Mouse (Mus musculus) mesoderm, embryonic 11.5 days (tissue): Measurements from ENCODE around the gene Pkdrej.
"Not testable (repeated sequence)": the region's sequence is repeated elsewhere in the genome, so short reads cannot be mapped to it uniquely, and the experiment has no call there.

Experiments used
- DNase-seq: peaks from one replicate; pipeline ENCODE4 v3.0.0-alpha.2; 2012; ENCODE audit warnings: low read depth, low spot score

Pkdrej gene

DNA sequence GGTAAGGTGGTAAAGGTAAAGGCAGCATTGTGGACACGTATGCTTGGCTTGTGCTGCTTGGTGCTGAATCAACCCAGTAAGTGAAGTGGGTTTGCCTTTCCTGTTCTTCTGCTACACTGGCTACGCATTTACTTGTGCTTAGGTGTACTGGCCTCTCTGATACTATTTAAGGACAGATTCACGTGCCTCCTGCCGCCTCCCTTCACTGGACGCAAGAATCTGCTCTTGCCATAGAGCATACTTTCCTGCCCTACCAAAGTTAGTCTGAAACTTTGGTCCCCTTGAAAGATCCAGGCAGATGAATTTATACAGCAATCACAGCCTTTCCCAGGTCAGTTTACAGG lies 11.1 kb downstream of the Pkdrej start:
- DNase-seq, result no peak

DNA sequence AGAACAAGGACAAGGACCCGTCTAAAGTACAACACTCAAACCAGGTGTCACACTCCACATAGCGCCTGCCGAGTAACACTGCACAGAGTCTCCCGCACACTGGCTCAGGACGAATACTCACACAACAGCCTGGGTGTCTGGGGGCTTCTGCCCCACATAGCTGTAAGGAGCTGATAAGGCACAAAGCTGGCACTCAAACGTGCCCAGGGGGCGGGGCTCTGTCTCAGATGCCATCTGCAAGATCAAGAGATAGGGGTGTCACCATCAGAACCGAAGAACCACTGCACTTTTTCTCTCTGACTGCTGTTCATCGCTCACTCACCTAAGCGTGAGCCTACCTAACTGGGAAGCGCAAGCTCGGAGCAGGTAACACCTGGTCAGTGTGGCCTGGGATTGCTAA lies 12.4 kb downstream of the Pkdrej start:
- no peak for DNase-seq

- no peak for DNase-seq
Observed at GRCm38 (mm10) chr15:85808434-85808833, 13.1 kb downstream of the Pkdrej start.

DNA sequence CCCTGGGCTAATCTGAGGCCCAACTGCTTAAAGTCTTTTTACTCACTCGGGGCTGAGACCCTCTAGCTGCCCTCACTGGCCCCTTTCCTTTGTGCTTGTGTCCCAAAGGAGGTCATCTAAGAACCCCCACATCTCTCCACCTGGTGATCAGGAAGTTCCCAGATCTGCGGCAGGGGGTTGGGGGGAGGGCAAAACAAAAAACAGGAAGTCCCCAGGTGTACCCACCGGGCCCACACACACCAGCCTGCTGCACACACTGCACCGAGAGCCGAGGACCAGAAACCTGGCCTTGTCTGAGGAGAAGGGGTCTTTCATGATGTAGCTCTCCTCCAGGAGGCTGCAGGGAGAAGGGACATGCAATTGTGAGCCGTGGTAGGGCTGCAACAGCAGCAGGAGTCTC lies 13.5 kb downstream of the Pkdrej start:
- no peak for DNase-seq

- no peak for DNase-seq
Observed at GRCm38 (mm10) chr15:85807404-85807803, 14.1 kb downstream of the Pkdrej start.

DNA sequence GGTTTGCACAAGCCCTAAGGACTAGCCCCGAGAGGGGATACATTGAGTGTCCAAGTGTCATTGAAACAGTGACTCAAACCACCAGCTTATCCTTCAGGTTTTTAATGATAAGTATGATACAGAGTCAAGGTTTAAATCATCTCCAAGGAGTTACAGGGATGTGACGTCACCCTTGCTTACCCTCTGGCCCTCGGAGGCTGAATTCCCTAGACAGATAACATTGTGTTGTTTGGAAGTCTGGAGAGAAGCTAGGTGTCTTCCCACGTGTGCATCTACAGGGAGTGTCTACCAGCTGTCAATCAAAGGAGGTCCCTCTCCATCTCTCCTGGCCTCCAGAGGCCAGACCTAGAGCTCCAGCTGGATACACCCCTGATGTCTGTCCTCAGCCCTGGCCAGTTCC lies 14.6 kb downstream of the Pkdrej start:
- DNase-seq, result no peak

DNA sequence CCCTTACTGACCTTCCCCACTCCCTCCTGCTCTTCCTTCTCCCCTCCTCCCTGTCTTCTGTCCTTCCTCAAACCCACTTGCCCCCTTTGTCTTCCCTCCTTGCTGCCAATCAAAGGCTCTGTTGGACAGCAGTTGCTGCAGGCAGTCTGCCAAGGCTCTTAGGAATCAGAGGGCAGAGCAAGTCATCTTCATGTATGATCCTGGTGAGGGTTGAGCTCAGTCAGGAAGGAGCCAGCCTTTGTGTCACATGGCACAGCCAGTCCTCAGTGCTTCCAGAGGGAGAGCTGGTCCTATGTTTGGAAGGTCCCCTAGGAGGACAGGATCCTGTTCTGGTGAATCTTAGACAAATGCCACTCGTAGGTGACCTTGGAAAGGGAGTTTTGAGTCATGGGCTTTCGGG lies 18.6 kb downstream of the Pkdrej start:
- DNase-seq, result no peak

DNA sequence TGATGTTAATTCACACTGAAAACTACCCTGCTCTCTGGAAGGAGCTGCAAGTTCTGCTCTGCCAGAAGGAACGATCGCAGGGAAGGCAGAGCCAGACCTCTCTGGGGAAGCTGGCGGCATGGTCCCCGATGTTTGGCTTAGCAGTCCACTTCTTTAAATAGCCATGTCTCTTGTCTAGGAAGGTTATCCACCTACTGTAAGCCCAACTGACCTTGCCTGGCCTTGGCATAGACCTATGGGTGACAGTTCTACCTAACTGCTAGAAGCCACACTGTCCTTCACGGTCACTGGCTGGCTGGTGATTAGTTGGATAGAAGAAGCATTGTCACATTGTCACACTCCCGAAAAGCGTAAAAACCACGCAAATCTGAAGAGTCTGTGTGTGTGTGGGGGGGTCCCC lies 22.9 kb downstream of the Pkdrej start:
- no peak for DNase-seq

GRCm38 (mm10) chr15:85795516-85795915 lies 26.0 kb downstream of the Pkdrej start:
- DNase-seq, result no peak

DNA sequence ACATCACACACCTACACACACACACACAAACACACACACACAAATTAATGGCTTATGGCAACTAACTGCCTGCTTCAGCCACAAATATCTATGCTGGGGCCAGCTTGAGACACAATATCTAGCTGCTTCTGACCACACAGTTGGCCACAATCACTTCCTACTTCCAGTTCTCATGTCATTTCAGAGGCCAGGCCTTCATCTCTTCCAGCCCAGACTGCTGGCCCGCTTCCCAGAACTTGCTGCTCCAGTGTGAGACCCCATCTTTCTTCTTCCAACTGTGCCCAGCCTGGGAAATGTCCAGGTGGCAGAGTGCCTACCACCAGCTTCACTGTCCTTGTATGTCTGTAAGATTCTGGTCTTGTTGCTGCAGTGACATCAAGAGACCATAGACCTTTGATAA lies 28.7 kb downstream of the Pkdrej start:
- no peak for DNase-seq

- DNase-seq, result no peak
Observed at GRCm38 (mm10) chr15:85791449-85791848, 30.1 kb downstream of the Pkdrej start.

DNA sequence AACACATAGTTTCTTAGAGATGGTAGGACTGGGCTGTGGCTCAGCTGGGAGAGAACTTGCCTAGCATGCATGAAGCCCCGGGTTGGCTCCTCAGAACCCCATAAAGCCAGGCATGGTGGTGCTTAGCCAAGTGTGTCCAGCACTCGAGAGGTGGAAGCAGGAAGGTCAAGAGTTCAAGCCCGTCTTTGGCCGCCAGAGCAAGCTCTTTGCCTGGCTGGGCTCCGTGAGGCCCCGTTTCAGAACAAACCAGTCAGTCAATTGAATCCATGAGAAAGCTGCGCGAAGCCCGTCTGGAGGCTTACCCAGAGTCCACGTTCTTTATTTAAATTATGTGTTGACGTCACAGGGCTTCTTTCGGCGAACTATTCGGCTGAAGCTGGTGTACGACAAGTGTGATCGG lies 32.9 kb downstream of the Pkdrej start:
- DNase-seq, result no peak

DNA sequence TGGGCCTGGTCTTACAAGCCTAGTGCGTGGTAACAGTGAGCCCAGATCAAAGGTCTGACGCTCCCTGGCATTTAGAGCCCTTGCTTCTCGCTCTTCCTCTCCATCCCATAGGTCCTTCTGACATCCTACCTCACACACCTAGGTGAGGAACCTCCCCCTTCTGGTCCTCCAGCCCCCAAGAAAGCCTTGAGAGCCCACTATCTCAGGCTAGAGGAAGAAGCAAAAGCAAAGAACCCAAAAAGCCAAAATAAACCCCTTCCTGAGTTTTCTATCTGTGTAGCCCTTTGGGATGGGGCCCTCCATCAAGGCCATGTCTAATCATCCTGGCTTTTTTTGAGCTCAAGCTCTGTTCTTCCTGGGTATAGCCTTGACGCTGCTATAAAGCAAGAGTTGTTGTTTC lies 33.5 kb downstream of the Pkdrej start:
- no peak for DNase-seq

- no peak for DNase-seq
Observed at GRCm38 (mm10) chr15:85787482-85787881, 34.1 kb downstream of the Pkdrej start.

GRCm38 (mm10) chr15:85786711-85787110 lies 34.8 kb downstream of the Pkdrej start:
- DNase-seq, result no peak

DNA sequence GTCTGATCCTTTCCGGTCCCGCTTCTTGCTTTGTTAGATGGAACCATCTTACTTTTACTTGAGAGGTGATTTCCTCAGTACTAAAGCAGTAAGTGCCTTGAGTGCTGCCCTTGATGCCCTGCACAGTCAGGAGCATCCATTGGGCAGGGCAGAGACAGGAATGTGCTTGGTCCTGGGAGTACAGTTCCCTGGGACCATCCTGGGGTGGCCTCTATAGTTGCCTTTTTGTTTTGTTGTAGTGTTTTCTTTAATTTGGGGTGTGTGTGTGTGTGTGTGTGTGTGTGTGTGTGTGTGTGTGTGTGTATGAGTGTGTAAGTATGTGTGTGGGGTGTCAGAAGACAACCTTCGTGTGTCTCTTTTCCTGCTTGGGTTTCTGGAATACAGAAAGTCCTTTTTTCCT lies 37.2 kb downstream of the Pkdrej start:
- DNase-seq, result no peak

DNA sequence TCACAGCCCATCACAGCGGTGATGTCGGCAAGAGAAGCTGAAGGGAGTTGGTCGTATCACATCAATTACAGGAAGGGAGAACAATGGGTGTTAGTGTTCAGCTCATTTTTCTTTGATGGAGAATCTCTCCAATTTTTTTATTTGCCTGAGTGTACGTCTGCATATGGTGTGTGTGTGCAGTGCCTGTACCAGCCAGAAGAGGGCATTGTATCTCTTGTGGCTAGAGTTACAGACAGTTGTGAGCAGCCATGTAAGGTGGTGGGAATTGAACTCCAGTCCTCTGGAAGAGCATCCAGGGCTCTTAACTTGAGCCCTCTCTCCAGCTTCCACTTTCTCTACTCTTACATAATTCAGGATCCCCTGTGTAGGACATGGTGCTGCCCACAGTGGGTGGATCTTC lies 38.4 kb downstream of the Pkdrej start:
- no peak for DNase-seq

DNA sequence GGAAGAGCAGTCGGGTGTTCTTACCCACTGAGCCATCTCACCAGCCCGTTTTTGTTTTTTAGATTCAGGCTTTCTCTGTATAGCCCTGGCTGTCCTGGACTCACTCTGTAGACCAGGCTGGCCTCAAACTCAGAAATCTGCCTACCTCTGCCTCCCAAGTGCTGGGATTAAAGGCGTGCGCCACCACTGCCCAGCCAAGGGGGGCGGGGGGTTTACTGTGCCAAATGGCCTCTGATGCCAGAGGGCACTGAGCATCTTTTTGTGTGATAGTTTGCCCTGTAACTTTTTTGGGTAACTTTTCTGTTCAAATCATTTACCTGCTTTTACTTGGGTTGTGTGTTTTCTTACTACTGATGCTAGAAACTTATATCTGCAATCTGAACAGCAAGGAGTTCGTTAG lies 42.6 kb downstream of the Pkdrej start:
- not testable (repeated sequence) for DNase-seq

DNA sequence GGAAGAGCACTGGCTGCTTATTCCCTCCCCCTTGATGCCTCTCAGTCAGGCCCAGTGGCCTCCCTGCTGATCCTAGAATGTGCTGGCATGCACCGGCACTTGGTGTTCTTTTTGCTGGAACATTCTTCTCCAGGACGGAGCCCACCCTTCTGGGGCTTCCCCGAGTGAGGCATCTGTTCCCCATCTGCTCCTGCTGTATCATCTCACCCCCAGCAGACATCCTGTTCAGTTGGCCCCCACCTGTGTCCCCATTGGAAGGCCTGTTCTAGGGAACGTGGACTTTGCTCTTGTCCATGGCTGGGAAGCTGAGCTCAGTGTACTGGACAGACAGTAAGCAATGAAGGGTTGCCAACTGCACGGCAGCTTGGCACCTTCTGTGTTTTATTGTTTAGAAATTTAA lies 44.8 kb downstream of the Pkdrej start:
- no peak for DNase-seq

DNA sequence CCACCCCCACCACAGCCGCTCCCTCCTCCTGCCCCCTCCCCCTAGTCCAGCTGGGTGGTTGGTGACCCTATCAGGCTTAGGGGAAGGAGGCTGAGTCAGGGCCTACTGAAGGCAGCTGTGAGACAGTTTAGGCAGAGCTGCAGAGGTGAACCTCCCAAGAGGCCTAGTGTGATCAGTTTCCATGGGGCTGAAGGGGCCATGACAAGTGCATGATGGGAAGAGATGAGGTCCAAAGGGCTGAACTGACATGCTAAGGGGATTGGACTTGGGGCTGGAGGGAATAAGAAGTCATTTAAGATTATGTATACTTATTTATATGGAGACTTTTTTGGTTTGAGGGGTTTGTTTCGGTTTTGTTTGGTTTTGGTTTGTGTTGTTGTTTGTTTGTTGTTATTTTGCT lies 45.3 kb downstream of the Pkdrej start:
- DNase-seq, result no peak

GRCm38 (mm10) chr15:85775001-85775400 lies 46.5 kb downstream of the Pkdrej start:
- DNase-seq, result no peak

DNA sequence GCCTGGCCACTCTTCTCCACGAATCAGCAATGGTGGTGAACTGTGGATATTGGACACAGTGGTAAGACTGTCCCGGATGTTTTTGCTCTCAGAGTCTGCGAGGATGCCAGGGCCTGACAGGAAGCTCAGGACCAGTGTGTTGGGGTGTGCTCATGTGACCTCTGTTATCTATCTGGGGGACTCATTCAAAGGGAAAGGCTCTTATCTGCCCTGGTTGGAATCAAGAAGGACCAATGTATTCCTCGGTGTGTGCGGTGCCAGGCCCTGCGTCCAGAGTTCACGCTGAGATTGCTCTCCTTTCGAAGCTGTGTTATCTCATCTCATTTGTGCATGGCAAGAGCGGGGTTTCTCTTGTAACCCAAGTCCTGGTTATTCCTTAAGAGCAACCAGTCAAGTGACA lies 47.1 kb downstream of the Pkdrej start:
- no peak for DNase-seq

GRCm38 (mm10) chr15:85772146-85772740 lies 49.3 kb downstream of the Pkdrej start:
- DNase-seq, result no peak

DNA sequence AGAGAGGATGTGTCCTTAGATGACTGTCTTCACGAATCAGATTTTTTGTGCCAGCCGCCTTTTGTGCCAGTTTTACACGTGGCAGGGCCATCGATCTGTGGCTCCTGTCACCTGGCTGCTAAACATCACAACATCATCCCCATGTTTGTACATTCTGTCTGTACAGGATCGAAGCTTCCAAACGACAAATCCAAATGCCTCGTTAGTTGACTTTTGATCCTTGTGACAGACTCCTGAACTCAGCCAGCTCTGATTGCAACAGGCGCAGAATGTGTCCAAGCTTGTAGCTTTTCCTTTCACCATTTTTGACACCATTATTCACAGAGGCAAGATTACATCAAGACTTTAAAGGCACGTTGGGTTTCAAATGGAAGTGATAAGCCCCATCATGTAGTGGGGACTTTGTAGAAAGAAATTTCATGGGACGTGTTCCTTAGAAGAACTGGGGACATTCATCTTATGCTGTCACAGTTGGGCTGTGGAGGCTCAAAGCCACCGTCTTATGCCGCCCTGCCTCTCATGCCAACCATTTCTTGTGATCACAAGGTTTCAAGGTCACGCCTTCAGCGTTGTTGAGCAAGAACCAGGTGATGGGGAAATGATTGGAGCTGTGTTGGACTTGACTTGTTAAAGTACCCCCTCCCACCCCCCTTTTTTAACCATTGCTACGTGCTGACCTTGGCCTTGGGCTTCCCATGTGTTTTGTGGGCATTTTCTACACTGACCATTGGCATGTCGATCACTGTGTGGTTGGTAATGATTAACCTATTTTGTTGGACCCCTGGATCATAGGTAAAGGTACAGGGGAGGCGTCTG lies 50.0 kb downstream of the Pkdrej start:
- no peak for DNase-seq
